ENCODE assay signal across 27 mouse cellular contexts in the genomic region with DNA sequence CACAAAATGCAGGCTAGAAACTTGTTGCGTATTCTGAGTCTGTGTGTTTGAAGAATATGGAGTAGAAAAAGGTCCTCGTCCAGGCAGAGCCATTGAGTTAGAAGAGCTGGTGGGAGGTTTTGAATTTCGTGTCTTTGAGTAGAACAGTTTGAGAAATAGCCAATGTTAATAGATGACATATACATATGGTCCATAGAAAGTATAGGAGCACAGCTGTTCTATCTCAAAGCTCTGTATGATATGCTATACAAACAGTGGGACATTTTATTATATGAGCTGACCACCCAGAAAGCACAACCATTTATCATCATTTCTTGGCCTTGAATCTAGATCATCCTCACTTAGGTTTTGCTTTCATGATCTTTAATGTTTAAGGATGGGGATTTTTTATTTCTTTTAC.
DNase-seq lines count a peak whose midpoint lies in the region; ATAC-seq and TF ChIP-seq lines count a peak whose summit lies in the region.
"Had no signal": no experiment of that assay in that cellular context is flagged by ENCODE, and none has a peak within 500 bp of the region (broad histone marks: within the 10 kb centered on the region; RNA-seq: fewer than 3 reads in every experiment).

No protein-coding gene starts in this region.

- no peak overlapping the region for H3K4me2 ChIP-seq in kidney, embryonic 14.5 days (replicated peaks; ENCODE audit: low read depth, low read length)
- no peak overlapping the region for H3K4me2 ChIP-seq in kidney, postnatal 0 days (ENCODE audit: low read length)
- H3K4me2 ChIP-seq in midbrain, embryonic 11.5 days, result no peak overlapping the region
- no peak overlapping the region for H3K4me2 ChIP-seq in midbrain, embryonic 14.5 days (ENCODE audit: low read length)
- H3K4me2 ChIP-seq: embryonic facial prominence, embryonic 13.5 days; forebrain, embryonic 12.5 days; forebrain, embryonic 15.5 days; heart, embryonic 12.5 days; heart, embryonic 15.5 days; hindbrain, embryonic 13.5 days had no signal

- H3K9me3 ChIP-seq in kidney, embryonic 14.5 days (ENCODE audit: control insufficient read depth, low read length), result no peaks in the 10 kb centered on the region
- H3K9me3 ChIP-seq in kidney, postnatal 0 days (replicated peaks; ENCODE audit: low read length), result no peaks in the 10 kb centered on the region
- H3K9me3 ChIP-seq in midbrain, embryonic 11.5 days (ENCODE audit: control insufficient read depth, low read length), result no peaks in the 10 kb centered on the region
- H3K9me3 ChIP-seq in midbrain, embryonic 14.5 days (ENCODE audit: control insufficient read depth, low read length), result no peaks in the 10 kb centered on the region
- H3K9me3 ChIP-seq: embryonic facial prominence, embryonic 10.5 days; embryonic facial prominence, embryonic 13.5 days; forebrain, embryonic 12.5 days; forebrain, embryonic 15.5 days; heart, embryonic 12.5 days; heart, embryonic 15.5 days; hindbrain, embryonic 10.5 days; hindbrain, embryonic 13.5 days had no signal

- DNase-seq in kidney, adult 8-10 months, result no peak
- peak; percentile 64 for DNase-seq in kidney, postnatal 0 days (ENCODE audit: low spot score)
- DNase-seq in kidney, postnatal 10 days, result no peak
- peak; percentile 41 for DNase-seq in midbrain, embryonic 11.5 days (ENCODE audit: low spot score, missing footprints)
- DNase-seq in midbrain, embryonic 14.5 days, result no peak
- DNase-seq: adrenal gland, adult 8-10 months; adrenal gland, postnatal 25 days; cerebellum, adult 11-12 months; cerebellum, adult 8-10 months; cerebellum, postnatal 10 days; cerebellum, postnatal 36 days; embryo, embryonic 11 days; gastrocnemius, postnatal 25 days; heart, adult 18-20 months; heart, postnatal 10 days; heart, postnatal 36 days had no signal

- no peak overlapping the region for H3K27ac ChIP-seq in kidney, embryonic 14.5 days (ENCODE audit: low read depth, low read length)
- H3K27ac ChIP-seq in kidney, postnatal 0 days, result no peak overlapping the region
- H3K27ac ChIP-seq in midbrain, embryonic 11.5 days (ENCODE audit: low read depth, low read length), result no peak overlapping the region
- no peak overlapping the region for H3K27ac ChIP-seq in midbrain, embryonic 14.5 days (replicated peaks; ENCODE audit: low read depth, low read length)
- H3K27ac ChIP-seq: embryonic facial prominence, embryonic 10.5 days; embryonic facial prominence, embryonic 13.5 days; forebrain, embryonic 12.5 days; forebrain, embryonic 15.5 days; heart, embryonic 15.5 days; hindbrain, embryonic 10.5 days; hindbrain, embryonic 13.5 days had no signal

- no peaks in the 10 kb centered on the region for H3K4me1 ChIP-seq in kidney, embryonic 14.5 days (ENCODE audit: control insufficient read depth, insufficient read depth, low read length)
- H3K4me1 ChIP-seq in kidney, postnatal 0 days (replicated peaks; ENCODE audit: insufficient read depth, low read length), result no peaks in the 10 kb centered on the region
- no peaks in the 10 kb centered on the region for H3K4me1 ChIP-seq in midbrain, embryonic 11.5 days (ENCODE audit: control insufficient read depth, insufficient read depth, low read length)
- H3K4me1 ChIP-seq in midbrain, embryonic 14.5 days (ENCODE audit: control insufficient read depth, insufficient read depth, low read length), result no peaks in the 10 kb centered on the region
- H3K4me1 ChIP-seq: embryonic facial prominence, embryonic 10.5 days; embryonic facial prominence, embryonic 13.5 days; forebrain, embryonic 12.5 days; forebrain, embryonic 15.5 days; heart, embryonic 12.5 days; heart, embryonic 15.5 days; hindbrain, embryonic 10.5 days; hindbrain, embryonic 13.5 days had no signal

- ATAC-seq in kidney, embryonic 14.5 days (ENCODE audit: low FRiP score, low TSS enrichment), result peak; percentile 43; the same call in 1 of the 2 replicates
- no peak for ATAC-seq in kidney, postnatal 0 days (replicated peaks; ENCODE audit: low FRiP score, low read depth)
- ATAC-seq in midbrain, embryonic 11.5 days (ENCODE audit: low FRiP score), result no peak
- no peak for ATAC-seq in midbrain, embryonic 14.5 days (ENCODE audit: low FRiP score, low TSS enrichment)
- ATAC-seq: activated CD4-positive, CD25-positive, alpha-beta regulatory T cell, adult 4 months; forebrain, embryonic 15.5 days had no signal

- no peak overlapping the region for H3K9ac ChIP-seq in kidney, embryonic 14.5 days (ENCODE audit: low read depth, low read length)
- H3K9ac ChIP-seq in kidney, postnatal 0 days (ENCODE audit: low read depth, low read length), result no peak overlapping the region
- no peak overlapping the region for H3K9ac ChIP-seq in midbrain, embryonic 11.5 days (ENCODE audit: low read length)
- H3K9ac ChIP-seq in midbrain, embryonic 14.5 days (replicated peaks; ENCODE audit: low read length), result no peak overlapping the region
- H3K9ac ChIP-seq: embryonic facial prominence, embryonic 13.5 days; forebrain, embryonic 12.5 days; forebrain, embryonic 15.5 days; heart, embryonic 12.5 days; heart, embryonic 15.5 days; hindbrain, embryonic 13.5 days had no signal

- no peak overlapping the region for H3K4me3 ChIP-seq in kidney, embryonic 14.5 days (ENCODE audit: low read length)
- no peak overlapping the region for H3K4me3 ChIP-seq in kidney, postnatal 0 days (replicated peaks; ENCODE audit: low read depth, low read length)
- H3K4me3 ChIP-seq in midbrain, embryonic 11.5 days (ENCODE audit: low read depth, low read length), result no peak overlapping the region
- H3K4me3 ChIP-seq in midbrain, embryonic 14.5 days (replicated peaks; ENCODE audit: low read depth, low read length), result no peak overlapping the region
- H3K4me3 ChIP-seq: embryonic facial prominence, embryonic 10.5 days; embryonic facial prominence, embryonic 13.5 days; erythroblast, embryonic 14.5 days; forebrain, embryonic 12.5 days; forebrain, embryonic 15.5 days; heart, embryonic 12.5 days; heart, embryonic 15.5 days; hindbrain, embryonic 10.5 days; hindbrain, embryonic 13.5 days had no signal

- H3K36me3 ChIP-seq in kidney, embryonic 14.5 days (ENCODE audit: control insufficient read depth, insufficient read depth, low read length), result no peaks in the 10 kb centered on the region
- no peaks in the 10 kb centered on the region for H3K36me3 ChIP-seq in kidney, postnatal 0 days (ENCODE audit: insufficient read depth, low read length)
- H3K36me3 ChIP-seq in midbrain, embryonic 11.5 days (ENCODE audit: control insufficient read depth, insufficient read depth, low read length), result no peaks in the 10 kb centered on the region
- H3K36me3 ChIP-seq in midbrain, embryonic 14.5 days (ENCODE audit: control insufficient read depth, insufficient read depth, low read length), result no peaks in the 10 kb centered on the region
- H3K36me3 ChIP-seq: embryonic facial prominence, embryonic 10.5 days; embryonic facial prominence, embryonic 13.5 days; forebrain, embryonic 12.5 days; forebrain, embryonic 15.5 days; heart, embryonic 12.5 days; heart, embryonic 15.5 days; hindbrain, embryonic 10.5 days; hindbrain, embryonic 13.5 days had no signal

- H3K27me3 ChIP-seq in kidney, embryonic 14.5 days (ENCODE audit: control insufficient read depth, insufficient read depth, low read length), result no peaks in the 10 kb centered on the region
- H3K27me3 ChIP-seq in kidney, postnatal 0 days (ENCODE audit: insufficient read depth, low read length), result no peaks in the 10 kb centered on the region
- H3K27me3 ChIP-seq in midbrain, embryonic 11.5 days (ENCODE audit: control insufficient read depth, insufficient read depth, low read length), result no peaks in the 10 kb centered on the region
- no peaks in the 10 kb centered on the region for H3K27me3 ChIP-seq in midbrain, embryonic 14.5 days (ENCODE audit: control insufficient read depth, insufficient read depth, low read length)
- H3K27me3 ChIP-seq: embryonic facial prominence, embryonic 13.5 days; forebrain, embryonic 12.5 days; forebrain, embryonic 15.5 days; heart, embryonic 12.5 days; heart, embryonic 15.5 days; hindbrain, embryonic 13.5 days had no signal

- no peak for TF ChIP-seq CTCF in kidney, postnatal 0 days (IDR thresholded peaks at IDR 0.05; ENCODE audit: low read depth)

- WGBS in kidney, embryonic 14.5 days, result 60% methylated on average over 3 of the region's 3 CpGs
- WGBS in kidney, postnatal 0 days, result 71% methylated on average over 3 of the region's 3 CpGs
- 95% methylated on average over 3 of the region's 3 CpGs for WGBS in midbrain, embryonic 11.5 days
- WGBS in midbrain, embryonic 14.5 days, result 86% methylated on average over 3 of the region's 3 CpGs

Comparison
In these comparisons a context has a peak if more than half of its experiments do, and no peak if none do; other contexts are left out.
1. DNase-seq: peak in kidney, postnatal 0 days (single experiment) and midbrain, embryonic 11.5 days (single experiment); none in kidney, adult 8-10 months (0 of 2), kidney, postnatal 10 days (single experiment) and midbrain, embryonic 14.5 days (single experiment).